Mouse (Mus musculus) kidney, embryonic 15.5 days (tissue): Measurements from ENCODE around the gene Gemin5. TPM values are rescaled to one million over a fixed set of nuclear protein-coding genes. Genes with fewer than 3 reads are reported as not detected.

Source experiments
- ATAC-seq: fragments of 200-750 bp; cut with Nextera tagmentation; replicated peaks from 2 replicates; pipeline ENCODE4 v1.8.0; 2017; ENCODE audit warnings: moderate TSS enrichment; ENCODE audit not compliant: low FRiP score
- H3K27ac ChIP-seq: fragments of 300-500 bp; sonication (generic); 2 replicates; pipeline ENCODE4 v1.5.1; 2015; ENCODE audit warnings: mild to moderate bottlenecking, inconsistent platforms
- H3K27me3 ChIP-seq: fragments of 300-500 bp; sonication (generic); 2 replicates; pipeline ENCODE4 v1.6.1; 2015; ENCODE audit warnings: inconsistent platforms
- H3K36me3 ChIP-seq: fragments of 300-500 bp; sonication (generic); 2 replicates; pipeline ENCODE4 v1.6.1; 2015; ENCODE audit warnings: inconsistent platforms
- H3K4me1 ChIP-seq: fragments of 300-500 bp; sonication (generic); 2 replicates; pipeline ENCODE4 v1.6.1; 2015; ENCODE audit warnings: inconsistent platforms
- H3K4me2 ChIP-seq: fragments of 300-500 bp; sonication (generic); 2 replicates; pipeline ENCODE4 v1.6.1; 2015; ENCODE audit warnings: moderate library complexity, mild to moderate bottlenecking, inconsistent platforms
- H3K4me3 ChIP-seq: fragments of 300-500 bp; sonication (generic); replicated peaks from 2 replicates; pipeline ENCODE4 v1.5.1; 2015; ENCODE audit warnings: mild to moderate bottlenecking, inconsistent platforms
- H3K9ac ChIP-seq: fragments of 300-500 bp; sonication (generic); 2 replicates; pipeline ENCODE4 v1.6.1; 2015; ENCODE audit warnings: mild to moderate bottlenecking, inconsistent platforms
- H3K9me3 ChIP-seq: fragments of 300-500 bp; sonication (generic); replicated peaks from 2 replicates; pipeline ENCODE4 v1.6.1; 2016; ENCODE audit warnings: inconsistent platforms
- WGBS: fragments of 180-500 bp; shearing (Covaris S2); methylation state at CpG from one replicate; pipeline ENCODE4 v1.1.7; 2015; ENCODE audit warnings: mixed read lengths; 5-methylcytosine and 5-hydroxymethylcytosine counted together
- polyA plus RNA-seq: library from polyadenylated mRNA; unstranded; fragments of >200 nt; fragmentation: Nextera tagmentation; extraction: Ambion mirVana; gene quantifications from 2 replicates; pipeline ENCODE4 v1.2.1, GENCODE M21; 2015

The Gemin5 gene
- polyA plus RNA-seq, 1 experiment from 2014 or later, result 24.5 TPM

DNA sequence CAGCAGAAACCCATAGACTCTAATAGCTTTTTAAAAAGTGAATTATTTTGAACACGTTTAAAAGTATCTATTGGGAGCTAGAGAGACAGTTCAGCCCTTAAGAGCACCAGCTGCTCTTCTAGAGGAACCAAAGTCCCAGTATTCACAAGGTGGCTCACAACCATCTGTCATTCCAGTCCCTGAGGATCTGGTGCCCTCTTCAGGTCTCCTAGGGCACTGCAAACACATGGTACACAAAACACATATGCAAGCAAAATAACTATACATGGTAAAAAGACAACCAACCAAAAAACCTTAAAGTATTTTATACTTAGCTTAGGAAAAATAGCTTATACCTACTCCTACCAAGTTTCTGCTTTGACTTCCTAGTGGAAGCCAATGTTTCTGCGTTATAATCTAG, 3.3 kb downstream of the Gemin5 start:
- Histone ChIP-seq H3K4me2 (no peak overlapping the region), H3K9ac (no peak overlapping the region), H3K27me3 (no peaks in the 10 kb centered on the region), H3K4me1 (peaks cover 9% of the 10 kb centered on the region), H3K9me3 (no peaks in the 10 kb centered on the region; the same call in 1 of the 2 replicates), H3K36me3 (peaks cover 65% of the 10 kb centered on the region), H3K4me3 (no peak overlapping the region), H3K27ac (no peak overlapping the region)
- 94% methylated on average over 2 of the region's 2 CpGs for WGBS
- ATAC-seq, result no peak

GRCm38 (mm10) chr11:58156871-58157270, 11.5 kb downstream of the Gemin5 start:
- Histone ChIP-seq H3K9me3 (no peaks in the 10 kb centered on the region), H3K9ac (no peak overlapping the region), H3K36me3 (peaks cover 93% of the 10 kb centered on the region), H3K27me3 (no peaks in the 10 kb centered on the region), H3K4me1 (no peaks in the 10 kb centered on the region), H3K4me2 (no peak overlapping the region), H3K27ac (no peak overlapping the region), H3K4me3 (no peak overlapping the region)
- WGBS, result 63% methylated on average over 3 of the region's 3 CpGs
- no peak for ATAC-seq

DNA sequence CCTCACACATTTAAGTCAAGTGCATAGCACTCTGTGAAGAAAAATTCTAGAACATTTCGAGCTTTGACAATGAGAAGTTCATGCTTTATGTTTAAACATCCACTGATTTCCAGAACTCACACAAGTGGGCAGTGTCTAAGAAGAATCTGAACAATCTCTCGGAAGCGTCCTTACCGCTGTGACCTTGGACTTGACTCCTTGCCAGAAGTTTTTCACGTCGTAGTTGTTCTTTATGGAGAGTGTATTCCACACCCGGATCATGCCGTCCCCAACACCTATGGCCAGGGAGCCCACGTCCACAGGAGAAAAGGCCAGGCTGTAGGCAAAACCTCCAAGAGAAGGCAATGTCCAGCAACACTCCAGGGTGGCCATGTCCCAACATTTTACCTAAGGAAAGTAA, 12.9 kb downstream of the Gemin5 start:
- peaks cover 91% of the 10 kb centered on the region for H3K36me3 ChIP-seq

GRCm38 (mm10) chr11:58146241-58146640, 22.1 kb downstream of the Gemin5 start:
- H3K4me2 ChIP-seq, result no peak overlapping the region
- WGBS, result 94% methylated on average over 5 of the region's 5 CpGs
- no peak overlapping the region for H3K4me3 ChIP-seq
- ATAC-seq, result no peak
- H3K9ac ChIP-seq, result no peak overlapping the region
- H3K9me3 ChIP-seq, result no peaks in the 10 kb centered on the region
- H3K4me1 ChIP-seq, result no peaks in the 10 kb centered on the region
- H3K36me3 ChIP-seq, result peaks cover 92% of the 10 kb centered on the region
- no peaks in the 10 kb centered on the region for H3K27me3 ChIP-seq
- no peak overlapping the region for H3K27ac ChIP-seq

More for the DNA sequence above, 12.9 kb downstream of the Gemin5 start:
- no peaks in the 10 kb centered on the region for H3K4me1 ChIP-seq
- no peak overlapping the region for H3K27ac ChIP-seq
- H3K9ac ChIP-seq, result no peak overlapping the region
- no peaks in the 10 kb centered on the region for H3K27me3 ChIP-seq
- H3K4me3 ChIP-seq, result no peak overlapping the region
- no peak for ATAC-seq
- no peaks in the 10 kb centered on the region for H3K9me3 ChIP-seq
- no peak overlapping the region for H3K4me2 ChIP-seq
- WGBS, result 87% methylated on average over 9 of the region's 9 CpGs

DNA sequence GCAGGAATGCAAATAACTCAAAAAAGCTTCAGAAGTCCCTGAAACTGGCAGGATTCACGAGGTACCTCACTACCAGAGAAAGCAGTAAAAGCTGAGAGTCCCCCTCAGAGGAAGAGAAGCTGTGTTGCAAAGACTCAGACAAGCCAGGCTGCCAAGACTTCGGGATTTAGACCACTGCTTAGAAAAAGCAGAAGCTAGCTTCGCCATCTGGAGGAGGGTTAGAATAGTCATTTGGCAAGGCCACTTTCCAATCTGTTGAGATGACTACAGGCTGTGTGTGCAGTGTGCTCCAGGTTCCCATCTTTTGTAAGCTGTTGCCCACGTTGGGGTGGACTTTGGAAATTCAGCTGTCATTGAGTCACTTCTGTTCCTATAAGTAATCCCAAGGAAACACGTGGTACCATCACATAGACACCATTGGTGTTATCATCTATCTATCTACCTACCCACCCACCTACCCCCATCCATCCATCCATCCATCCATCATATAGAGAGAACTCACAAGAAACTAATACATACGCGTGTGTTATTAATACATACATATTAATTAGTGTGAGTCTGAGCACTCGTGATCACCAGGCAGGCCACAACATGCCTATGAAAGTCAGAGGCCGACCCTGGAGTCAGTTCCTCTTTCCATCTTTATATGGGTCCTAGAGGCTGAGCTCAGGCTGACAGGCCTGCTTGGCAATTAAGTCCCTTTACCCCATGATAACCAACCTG, 24.5 kb downstream of the Gemin5 start:
- WGBS, result 91% methylated on average over 9 of the region's 9 CpGs

GRCm38 (mm10) chr11:58139466-58139865, 28.9 kb downstream of the Gemin5 start:
- peaks cover 93% of the 10 kb centered on the region for H3K36me3 ChIP-seq
- no peaks in the 10 kb centered on the region for H3K4me1 ChIP-seq
- no peaks in the 10 kb centered on the region for H3K27me3 ChIP-seq
- no peaks in the 10 kb centered on the region for H3K9me3 ChIP-seq
- H3K4me3 ChIP-seq, result no peak overlapping the region
- no peak for ATAC-seq
- 97% methylated on average over 3 of the region's 3 CpGs for WGBS
- H3K9ac ChIP-seq, result no peak overlapping the region
- no peak overlapping the region for H3K4me2 ChIP-seq
- H3K27ac ChIP-seq, result no peak overlapping the region

More for the DNA sequence above, 24.5 kb downstream of the Gemin5 start:
- H3K27me3 ChIP-seq, result no peaks in the 10 kb centered on the region
- H3K9me3 ChIP-seq, result no peaks in the 10 kb centered on the region
- no peak overlapping the region for H3K27ac ChIP-seq
- no peak for ATAC-seq
- H3K9ac ChIP-seq, result no peak overlapping the region
- peaks cover 94% of the 10 kb centered on the region for H3K36me3 ChIP-seq
- no peak overlapping the region for H3K4me2 ChIP-seq
- no peaks in the 10 kb centered on the region for H3K4me1 ChIP-seq
- no peak overlapping the region for H3K4me3 ChIP-seq

- no peaks in the 10 kb centered on the region for H3K4me1 ChIP-seq
- no peak for ATAC-seq
- no peaks in the 10 kb centered on the region for H3K9me3 ChIP-seq
- H3K36me3 ChIP-seq, result peaks cover 93% of the 10 kb centered on the region
- H3K4me3 ChIP-seq, result no peak overlapping the region
- WGBS, result 94% methylated on average over 11 of the region's 11 CpGs
- H3K4me2 ChIP-seq, result no peak overlapping the region
- no peaks in the 10 kb centered on the region for H3K27me3 ChIP-seq
- no peak overlapping the region for H3K9ac ChIP-seq
- no peak overlapping the region for H3K27ac ChIP-seq
Measured at GRCm38 (mm10) chr11:58138821-58139220, 29.5 kb downstream of the Gemin5 start.

DNA sequence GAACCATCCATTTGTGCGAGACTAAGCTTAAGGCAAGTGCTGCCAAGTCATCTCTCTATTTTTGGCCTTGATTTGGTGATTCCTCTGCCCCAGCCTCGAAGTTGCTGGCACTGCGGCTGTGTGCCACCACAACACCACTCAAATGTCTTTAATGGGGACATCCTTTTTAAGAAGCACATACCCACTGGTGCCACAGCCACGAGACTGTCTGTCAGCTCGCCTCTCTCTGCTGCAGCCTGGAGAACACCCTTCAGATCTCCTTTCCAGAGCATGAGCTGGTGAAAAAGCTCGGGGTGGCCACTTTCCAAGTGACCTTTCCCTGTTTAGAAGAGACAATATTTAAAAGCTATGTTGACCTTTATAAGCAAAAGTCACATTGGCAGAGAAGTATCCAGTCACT, 31.7 kb downstream of the Gemin5 start:
- 89% methylated on average over 6 of the region's 6 CpGs for WGBS

DNA sequence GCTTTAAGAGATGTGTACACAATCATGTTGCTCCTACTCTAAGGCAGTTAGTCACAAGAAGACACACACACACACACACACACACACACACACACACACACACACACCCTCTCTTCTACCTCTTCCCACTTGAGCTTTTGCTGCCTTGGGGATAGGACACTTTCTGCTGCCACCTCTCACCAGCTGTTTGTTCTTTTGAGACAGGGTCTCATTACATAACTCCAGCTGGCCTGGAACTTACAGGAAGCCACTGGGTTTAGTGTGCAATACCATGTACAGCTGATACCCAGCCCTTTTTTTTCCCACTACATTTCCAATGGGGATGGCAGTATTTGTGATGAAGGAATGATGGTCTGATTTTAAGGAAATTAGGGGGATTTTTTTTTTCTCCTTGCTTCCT, 33.0 kb downstream of the Gemin5 start:
- ATAC-seq, result no peak

More for the DNA sequence above, 31.7 kb downstream of the Gemin5 start:
- ATAC-seq, result no peak
- no peaks in the 10 kb centered on the region for H3K27me3 ChIP-seq
- peaks cover 98% of the 10 kb centered on the region for H3K36me3 ChIP-seq
- no peaks in the 10 kb centered on the region for H3K9me3 ChIP-seq
- no peaks in the 10 kb centered on the region for H3K4me1 ChIP-seq
- no peak overlapping the region for H3K4me3 ChIP-seq
- H3K9ac ChIP-seq, result no peak overlapping the region
- no peak overlapping the region for H3K4me2 ChIP-seq
- H3K27ac ChIP-seq, result no peak overlapping the region

DNA sequence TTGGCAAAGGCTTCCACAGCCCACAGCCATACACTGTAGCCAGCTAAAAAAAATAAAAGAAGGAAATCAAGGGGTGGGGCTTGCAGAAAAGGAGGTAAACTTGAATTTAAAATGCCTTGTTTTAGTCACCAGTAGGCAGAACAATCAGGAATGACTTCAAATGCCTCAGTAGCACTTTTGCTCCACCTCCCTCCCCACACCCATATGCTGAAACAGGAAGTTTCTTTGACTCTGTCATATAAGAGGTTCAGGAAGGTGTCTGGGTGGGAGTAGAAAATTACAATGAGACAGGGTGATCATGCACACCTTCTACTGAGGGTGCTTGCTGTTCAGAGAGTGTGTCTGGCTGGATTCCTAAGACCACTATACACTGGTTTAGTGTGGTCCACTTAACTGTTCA, 33.5 kb downstream of the Gemin5 start:
- Histone ChIP-seq H3K4me2 (no peak overlapping the region), H3K9ac (no peak overlapping the region), H3K4me3 (no peak overlapping the region), H3K9me3 (no peaks in the 10 kb centered on the region), H3K27me3 (no peaks in the 10 kb centered on the region), H3K4me1 (peaks cover 6% of the 10 kb centered on the region; the same call in 1 of the 2 replicates), H3K27ac (no peak overlapping the region), H3K36me3 (peaks cover 98% of the 10 kb centered on the region)
- no peak for ATAC-seq

More for the DNA sequence above, 33.0 kb downstream of the Gemin5 start:
- H3K27ac ChIP-seq, result no peak overlapping the region
- no peak overlapping the region for H3K4me2 ChIP-seq
- peaks cover 1% of the 10 kb centered on the region; the same call in 1 of the 2 replicates for H3K4me1 ChIP-seq
- H3K9ac ChIP-seq, result no peak overlapping the region
- no peak overlapping the region for H3K4me3 ChIP-seq
- no peaks in the 10 kb centered on the region for H3K27me3 ChIP-seq
- peaks cover 98% of the 10 kb centered on the region for H3K36me3 ChIP-seq
- no peaks in the 10 kb centered on the region for H3K9me3 ChIP-seq

GRCm38 (mm10) chr11:58132026-58132425, 36.3 kb downstream of the Gemin5 start:
- H3K27ac ChIP-seq, result no peak overlapping the region
- H3K4me3 ChIP-seq, result no peak overlapping the region
- 95% methylated on average over 3 of the region's 3 CpGs for WGBS
- peaks cover 97% of the 10 kb centered on the region for H3K36me3 ChIP-seq
- no peak overlapping the region for H3K9ac ChIP-seq
- peaks cover 14% of the 10 kb centered on the region; the same call in 1 of the 2 replicates for H3K4me1 ChIP-seq
- no peak overlapping the region for H3K4me2 ChIP-seq
- ATAC-seq, result no peak
- no peaks in the 10 kb centered on the region for H3K27me3 ChIP-seq
- no peaks in the 10 kb centered on the region for H3K9me3 ChIP-seq

- peak; percentile 79 for ATAC-seq
- H3K4me2 ChIP-seq, result no peak overlapping the region
Measured at GRCm38 (mm10) chr11:58129302-58129843, 39.0 kb downstream of the Gemin5 start.

More at GRCm38 (mm10) chr11:58129302-58129843, 39.0 kb downstream of the Gemin5 start:
- H3K27me3 ChIP-seq, result no peaks in the 10 kb centered on the region
- no peak overlapping the region for H3K4me3 ChIP-seq
- peaks cover 97% of the 10 kb centered on the region for H3K36me3 ChIP-seq
- H3K4me1 ChIP-seq, result peaks cover 23% of the 10 kb centered on the region
- no peak overlapping the region for H3K9ac ChIP-seq
- H3K27ac ChIP-seq, result peak overlapping the region; percentile 0; the same call in 1 of the 2 replicates
- 25% methylated on average over 6 of the region's 6 CpGs for WGBS
- H3K9me3 ChIP-seq, result no peaks in the 10 kb centered on the region
